Mouse (Mus musculus) kidney, adult 2 months (tissue): Measurements from ENCODE around the gene Spata33. TPM values are rescaled to one million over a fixed set of nuclear protein-coding genes. Genes with fewer than 3 reads are reported as not detected.

Experiments
- DNase-seq: peaks from one replicate; pipeline ENCODE4 v3.0.0; 2021
- H3K27ac ChIP-seq: fragments of 200-500 bp; 2 replicates; pipeline ENCODE4 v1.5.1; 2012; ENCODE audit warnings: low read depth, low read length, control low read depth, inconsistent platforms; ENCODE audit not compliant: insufficient read depth
- H3K27me3 ChIP-seq: fragments of 200-500 bp; replicated peaks from 2 replicates; pipeline ENCODE4 v1.6.1; 2012; ENCODE audit warnings: mild to moderate bottlenecking, moderate library complexity, low read length, inconsistent platforms; ENCODE audit not compliant: control insufficient read depth, insufficient read depth
- H3K36me3 ChIP-seq: fragments of 200-500 bp; 2 replicates; pipeline ENCODE4 v1.6.1; 2012; ENCODE audit warnings: mild to moderate bottlenecking, moderate library complexity, low read length, inconsistent platforms; ENCODE audit not compliant: control insufficient read depth, insufficient read depth
- H3K4me1 ChIP-seq: fragments of 200-500 bp; 2 replicates; pipeline ENCODE4 v1.6.1; 2011; ENCODE audit warnings: low read length; ENCODE audit not compliant: control insufficient read depth, insufficient read depth
- H3K4me3 ChIP-seq: fragments of 200-500 bp; 2 replicates; pipeline ENCODE4 v1.5.1; 2011; ENCODE audit warnings: mild to moderate bottlenecking, low read depth, low read length, control low read depth; ENCODE audit not compliant: insufficient read depth
- CTCF ChIP-seq: fragments of 200-500 bp; conservative IDR thresholded peaks from 2 replicates; pipeline ENCODE4 v1.5.1; 2011; ENCODE audit warnings: low read depth, mild to moderate bottlenecking, control low read depth, low read length, moderate library complexity, mixed read lengths; ENCODE audit not compliant: insufficient read depth, insufficient read length
- POLR2A ChIP-seq: fragments of 200-500 bp; IDR thresholded peaks from one replicate; pipeline ENCODE4 v1.6.1; 2011; ENCODE audit warnings: low read depth, low read length, control low read depth
- WGBS: fragments of 180-500 bp; shearing (Covaris S2); methylation state at CpG from one replicate; pipeline ENCODE4 v1.1.7; 2018; 5-methylcytosine and 5-hydroxymethylcytosine counted together
- polyA plus RNA-seq: library from polyadenylated mRNA; depleted of rRNA; stranded (reverse); fragments of >200 nt; gene quantifications from 2 replicates; pipeline ENCODE4 v1.2.3, GENCODE M21; 2012

Spata33 gene
- polyA plus RNA-seq, 1 experiment, result 4.6 TPM

DNA sequence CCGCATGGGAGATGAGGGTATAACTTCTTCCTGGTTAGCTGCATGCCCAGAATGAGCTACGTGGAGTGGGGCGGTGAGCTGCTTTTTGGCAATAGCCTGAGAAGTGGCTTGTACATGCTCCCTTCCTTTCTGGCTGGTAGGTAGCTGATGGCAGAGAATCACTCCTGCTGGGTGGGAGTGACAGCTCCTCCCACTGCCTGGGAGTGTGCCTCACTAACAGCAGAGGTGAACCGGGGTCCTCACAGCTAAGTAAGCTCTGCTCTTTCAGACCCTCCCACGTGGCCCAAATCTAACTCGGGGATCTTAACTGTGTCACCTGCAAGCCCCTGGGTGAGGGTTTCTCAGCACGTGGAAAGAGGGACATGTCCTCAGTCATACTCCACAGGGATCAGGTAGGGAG, 19.9 kb downstream of the Spata33 start:
- no peak overlapping the region for H3K27ac ChIP-seq
- H3K4me3 ChIP-seq, result no peak overlapping the region
- no peaks in the 10 kb centered on the region for H3K27me3 ChIP-seq
- no peak for DNase-seq
- WGBS, result 34% methylated on average over 7 of the region's 7 CpGs
- TF ChIP-seq CTCF (no peak), POLR2A (no peak)
- H3K36me3 ChIP-seq, result no peaks in the 10 kb centered on the region
- H3K4me1 ChIP-seq, result peaks cover 4% of the 10 kb centered on the region

DNA sequence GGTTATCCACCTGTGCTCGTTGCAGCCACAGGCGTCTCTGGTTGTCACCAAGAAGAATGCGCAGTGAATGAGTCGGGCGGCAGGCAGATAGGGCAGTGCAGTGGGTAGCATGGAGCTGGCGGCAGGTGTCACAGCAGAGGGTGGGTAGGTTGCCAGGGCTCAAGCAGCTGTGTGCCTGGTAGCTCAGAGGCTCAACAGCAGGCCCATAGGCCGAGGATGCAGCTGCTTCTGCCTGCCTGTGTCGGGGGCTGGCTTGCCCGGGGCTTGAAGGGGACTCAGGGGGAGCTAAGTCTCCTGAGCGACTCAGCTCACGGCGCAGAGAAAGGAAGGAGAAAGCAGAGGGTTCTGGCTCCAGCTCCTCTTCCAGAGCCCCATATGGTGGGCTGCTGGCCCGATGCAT, 20.7 kb downstream of the Spata33 start:
- Histone ChIP-seq H3K27ac (no peak overlapping the region), H3K4me3 (no peak overlapping the region), H3K36me3 (no peaks in the 10 kb centered on the region), H3K4me1 (peaks cover 4% of the 10 kb centered on the region), H3K27me3 (no peaks in the 10 kb centered on the region)
- no peak for DNase-seq
- 69% methylated on average over 13 of the region's 13 CpGs for WGBS
- TF ChIP-seq POLR2A, result no peak

DNA sequence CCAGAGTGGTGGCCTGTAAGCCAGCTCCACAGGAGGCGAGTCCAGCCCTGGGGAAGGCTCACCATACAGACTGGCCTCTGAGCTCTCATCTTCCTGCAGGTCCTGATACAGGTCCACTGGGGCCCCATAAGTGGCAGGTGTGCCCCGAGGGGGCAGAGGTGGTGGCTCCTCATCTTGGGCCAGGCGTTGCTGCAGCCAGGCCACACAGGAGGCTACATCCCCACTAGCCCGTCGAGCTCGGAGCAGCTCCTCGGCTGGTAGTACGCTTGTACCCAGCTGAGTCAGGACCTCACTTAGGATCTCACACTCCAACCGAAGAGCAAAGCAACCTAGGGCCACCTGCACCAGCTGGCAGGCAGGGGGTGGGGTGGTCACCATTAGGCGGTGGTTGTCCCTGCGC, 21.1 kb downstream of the Spata33 start:
- no peak overlapping the region for H3K27ac ChIP-seq
- WGBS, result 82% methylated on average over 11 of the region's 11 CpGs
- H3K36me3 ChIP-seq, result no peaks in the 10 kb centered on the region
- H3K27me3 ChIP-seq, result no peaks in the 10 kb centered on the region
- peaks cover 4% of the 10 kb centered on the region for H3K4me1 ChIP-seq
- DNase-seq, result no peak
- no peak for TF ChIP-seq CTCF
- TF ChIP-seq POLR2A, result no peak
- H3K4me3 ChIP-seq, result no peak overlapping the region

- no peak for DNase-seq
- H3K4me3 ChIP-seq, result peak overlapping the region; percentile 84
- H3K36me3 ChIP-seq, result no peaks in the 10 kb centered on the region
- TF ChIP-seq CTCF, result no peak
- TF ChIP-seq POLR2A, result no peak
- 23% methylated on average over 13 of the region's 13 CpGs for WGBS
- H3K27me3 ChIP-seq, result no peaks in the 10 kb centered on the region
- H3K27ac ChIP-seq, result no peak overlapping the region
- peaks cover 4% of the 10 kb centered on the region for H3K4me1 ChIP-seq
These were observed 22.4 kb downstream of the Spata33 start for GRCm38 (mm10) chr8:123234918-123235519.

GRCm38 (mm10) chr8:123235520-123236497, 23.2 kb downstream of the Spata33 start, which contains the start of gene Spata2l:
TSS of gene Spata2l (minus strand) at chr8:123236233.
- TF ChIP-seq POLR2A (no peak), CTCF (0 out of 2 replicates have a peak, but pooled peaks have one; percentile 19)
- no peaks in the 10 kb centered on the region for H3K36me3 ChIP-seq
- peaks cover 4% of the 10 kb centered on the region for H3K4me1 ChIP-seq
- DNase-seq, result peak; percentile 96
- peak within 1 kb of the TSS; percentile 65 for H3K27ac ChIP-seq
- no peaks in the 10 kb centered on the region for H3K27me3 ChIP-seq
- WGBS, result 1% methylated on average over 57 of the region's 57 CpGs
- peak within 1 kb of the TSS; percentile 84 for H3K4me3 ChIP-seq

DNA sequence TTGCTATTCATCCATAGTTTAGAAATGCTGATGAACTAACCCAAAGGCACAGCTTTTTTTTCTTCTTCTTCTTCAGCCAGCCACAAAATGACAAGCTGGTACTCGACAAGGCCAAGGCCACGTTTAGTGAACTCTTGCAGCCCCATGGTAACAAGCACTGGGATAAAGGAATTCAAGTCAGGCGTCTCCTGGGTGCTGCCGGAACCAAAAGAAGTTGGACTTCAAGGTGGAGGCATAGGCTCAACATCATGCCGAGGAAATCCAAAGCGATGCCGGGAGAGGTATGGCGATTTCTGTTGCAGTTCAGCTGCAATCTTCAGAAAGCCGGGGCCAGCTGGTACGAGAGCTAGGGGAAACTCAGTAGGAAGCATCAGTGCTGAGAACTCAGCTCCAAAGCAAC, 26.8 kb downstream of the Spata33 start:
- TF ChIP-seq CTCF, result no peak
- no peak for TF ChIP-seq POLR2A
- Histone ChIP-seq H3K4me1 (peaks cover 9% of the 10 kb centered on the region), H3K27ac (no peak overlapping the region), H3K4me3 (no peak overlapping the region), H3K36me3 (no peaks in the 10 kb centered on the region), H3K27me3 (no peaks in the 10 kb centered on the region)
- no peak for DNase-seq
- 89% methylated on average over 10 of the region's 10 CpGs for WGBS
